Mouse (Mus musculus) left cerebral cortex, adult 18-20 months (tissue): ENCODE results near the gene Trim44. TPM values are rescaled to one million over a fixed set of nuclear protein-coding genes. Genes with fewer than 3 reads are reported as not detected.

Experiments used
- DNase-seq, 2 experiments: peaks; one replicate each; pipeline ENCODE4 v3.0.0; 2021 to 2022; ENCODE audit warnings: low spot score in 2 of 2, mixed read lengths in 1 of 2
- total RNA-seq, 2 experiments: library from RNA; stranded (reverse); gene quantifications; 2 replicates each; pipeline ENCODE4 v1.2.3; 2021

Gene Trim44
- total RNA-seq, 2 experiments from 2014 or later: 186 to 190 TPM

DNA sequence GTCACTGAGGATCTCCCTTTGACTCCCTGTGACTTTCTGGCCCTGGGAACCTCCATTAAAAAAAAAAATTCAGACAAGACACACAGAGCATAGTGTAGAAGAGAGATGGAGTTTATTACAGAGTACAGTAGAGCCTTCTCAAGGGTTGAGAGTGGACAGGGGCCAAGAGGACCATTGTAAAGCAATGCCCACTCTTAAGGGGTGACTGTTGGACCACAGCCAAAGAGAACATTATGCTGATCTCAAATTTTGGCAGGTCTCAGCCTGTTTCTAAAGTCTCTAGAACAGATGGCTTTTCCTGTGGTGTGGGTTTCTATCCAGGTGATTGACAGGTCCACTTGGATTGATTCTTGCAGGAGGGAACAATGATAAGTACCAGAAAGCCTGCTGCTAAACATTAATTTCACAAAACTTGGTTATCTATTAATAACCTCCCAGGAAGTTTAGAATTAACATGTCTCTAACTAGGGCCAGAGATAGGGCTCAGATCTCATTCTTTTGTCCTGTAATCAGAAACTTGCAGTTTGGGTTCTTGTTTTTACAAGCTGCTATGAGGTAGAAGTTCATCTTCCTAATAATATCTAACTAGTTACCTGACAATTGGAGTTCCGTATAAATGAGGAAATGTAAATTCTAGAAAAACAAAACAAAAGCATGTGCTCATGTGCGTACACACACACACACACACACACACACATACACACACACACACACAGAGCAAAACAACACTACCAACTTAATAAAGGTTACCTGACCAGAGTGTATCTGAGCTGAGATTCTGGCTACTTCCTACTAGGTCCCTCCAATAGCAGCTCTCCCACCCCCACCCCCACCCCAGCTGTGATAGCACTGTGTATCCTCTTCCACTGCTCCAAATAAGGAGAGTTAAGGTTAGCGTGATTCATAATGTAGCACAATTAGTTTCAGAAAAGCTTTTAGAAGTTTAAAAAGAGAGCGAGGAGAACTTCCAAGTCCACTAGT is 1.0 kb downstream of the Trim44 start:
- no peak for DNase-seq

GRCm38 (mm10) chr2:102403982-102404381 is 3.6 kb downstream of the Trim44 start:
- DNase-seq: no peak

DNA sequence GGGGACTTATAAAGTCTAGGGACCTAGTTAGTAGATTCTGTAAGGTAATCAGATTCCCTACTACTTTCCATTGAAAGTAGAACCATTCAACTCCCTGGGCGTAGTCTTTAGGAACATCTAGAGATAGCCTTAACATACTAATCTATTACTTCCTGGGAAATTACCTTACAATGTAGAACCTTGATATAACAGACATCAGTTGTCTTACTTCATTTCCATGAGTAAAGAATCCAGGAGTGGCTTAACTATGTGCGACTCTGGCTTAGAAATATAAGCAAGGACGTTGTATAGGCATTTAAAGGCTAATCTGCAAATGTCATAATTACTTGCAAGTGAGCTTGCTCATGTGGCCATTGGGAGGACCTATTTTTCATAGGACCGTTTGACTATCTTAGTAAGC is 4.3 kb downstream of the Trim44 start:
- no peak for DNase-seq

- no peak for DNase-seq
Observed at GRCm38 (mm10) chr2:102401352-102401692, 6.3 kb downstream of the Trim44 start.

DNA sequence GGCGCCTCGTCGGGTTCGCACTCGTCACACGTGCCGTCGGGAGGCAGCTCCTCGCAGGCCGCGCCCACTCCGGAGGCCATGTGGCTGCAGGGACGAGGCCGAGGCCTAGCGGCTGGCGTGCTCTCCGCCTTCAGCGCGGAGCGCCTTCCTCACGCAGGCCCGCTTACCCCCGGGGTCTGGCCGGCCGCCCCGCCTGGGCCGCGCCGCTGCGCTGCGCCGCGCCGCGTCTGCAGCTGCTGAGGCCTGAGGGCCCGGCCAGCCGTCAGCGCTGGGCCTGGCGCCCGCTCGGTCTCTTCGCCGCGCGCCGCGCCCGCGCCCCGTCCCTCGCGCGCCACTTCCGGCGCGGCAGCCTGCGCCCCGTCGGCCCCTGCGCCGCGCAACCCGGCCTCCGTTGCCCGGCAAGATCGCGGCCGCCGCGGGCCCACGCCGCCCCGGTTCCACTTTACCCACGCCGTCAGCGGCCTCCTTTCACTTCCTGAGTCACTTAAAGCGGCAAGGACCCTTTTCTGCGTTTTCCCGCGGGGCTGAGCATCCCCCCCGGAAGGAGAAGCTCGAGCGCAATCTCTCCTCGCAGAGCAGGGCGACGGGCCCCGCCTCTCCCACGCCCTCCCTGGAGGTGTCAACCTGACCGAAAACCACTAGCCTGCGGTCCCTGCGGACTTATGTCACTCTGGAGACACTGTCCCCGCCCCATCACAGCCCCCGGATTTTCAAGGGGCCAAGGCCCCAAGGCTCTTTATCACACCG is 6.8 kb downstream of the Trim44 start:
- peak; percentile 82 to 92 for DNase-seq

- no peak for DNase-seq
Observed at GRCm38 (mm10) chr2:102399864-102400604, 7.6 kb downstream of the Trim44 start.

DNA sequence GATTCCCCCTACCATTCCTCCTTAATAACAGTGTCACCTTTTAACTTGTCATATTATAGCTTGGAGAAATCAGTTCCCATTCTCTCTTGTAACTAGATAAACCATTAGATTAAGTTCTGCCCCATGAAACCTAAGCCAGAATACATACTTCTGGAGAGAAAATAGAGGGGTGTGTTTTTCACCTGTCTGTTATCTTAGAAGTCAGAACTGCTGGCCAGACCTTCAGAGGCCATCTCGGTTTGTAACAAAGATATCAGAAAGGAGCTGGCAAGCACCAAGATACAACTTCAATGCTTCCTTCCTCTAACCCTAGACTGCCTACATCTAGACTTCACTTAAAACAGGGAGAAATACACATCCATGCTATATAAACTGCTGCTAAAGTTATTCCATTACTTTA is 11.1 kb downstream of the Trim44 start:
- no peak for DNase-seq

DNA sequence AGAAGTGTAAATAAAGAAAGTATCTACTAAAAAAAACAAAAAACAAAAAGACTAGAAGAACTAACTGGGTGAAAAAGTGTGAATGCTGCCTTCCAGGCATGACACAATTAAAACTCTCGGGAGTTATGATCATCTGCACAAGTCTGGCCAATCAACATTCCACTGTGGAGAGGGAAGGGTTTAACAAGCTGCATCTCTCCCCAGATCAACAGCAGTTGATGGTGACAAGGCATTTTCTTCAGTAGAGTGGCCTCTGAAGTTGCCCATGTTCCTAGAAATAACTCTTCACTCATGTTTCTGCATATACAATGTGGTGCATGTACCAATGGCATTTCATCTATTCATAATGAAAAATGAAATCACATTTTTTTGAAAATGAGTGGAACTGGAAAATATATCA is 14.2 kb downstream of the Trim44 start:
- DNase-seq: no peak

DNA sequence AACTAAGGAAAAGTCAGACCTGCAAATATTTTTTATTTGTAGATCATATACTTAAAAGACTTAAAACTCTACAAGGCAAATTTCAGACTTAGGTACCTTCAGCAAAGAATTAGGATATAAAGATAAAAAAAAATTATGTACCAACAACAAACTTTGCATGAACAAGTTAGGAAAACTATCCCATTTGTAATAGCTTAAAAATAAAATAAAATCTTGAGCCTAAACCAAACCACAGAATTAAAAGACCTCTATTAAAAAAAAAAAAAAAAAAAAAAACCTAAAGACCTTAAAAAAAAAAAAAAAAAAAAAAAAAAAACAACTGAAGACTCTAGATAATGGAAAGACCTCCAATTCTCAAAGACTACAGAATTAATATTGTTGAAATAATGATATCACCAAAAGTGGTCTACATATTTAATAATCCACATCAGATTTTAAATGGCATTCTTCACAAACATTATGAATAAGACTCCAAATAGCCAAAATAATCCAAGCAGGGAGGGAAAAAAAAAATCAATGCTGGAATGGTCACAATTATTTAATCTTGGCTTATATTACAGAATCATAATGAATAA is 22.2 kb downstream of the Trim44 start:
- DNase-seq: no peak

DNA sequence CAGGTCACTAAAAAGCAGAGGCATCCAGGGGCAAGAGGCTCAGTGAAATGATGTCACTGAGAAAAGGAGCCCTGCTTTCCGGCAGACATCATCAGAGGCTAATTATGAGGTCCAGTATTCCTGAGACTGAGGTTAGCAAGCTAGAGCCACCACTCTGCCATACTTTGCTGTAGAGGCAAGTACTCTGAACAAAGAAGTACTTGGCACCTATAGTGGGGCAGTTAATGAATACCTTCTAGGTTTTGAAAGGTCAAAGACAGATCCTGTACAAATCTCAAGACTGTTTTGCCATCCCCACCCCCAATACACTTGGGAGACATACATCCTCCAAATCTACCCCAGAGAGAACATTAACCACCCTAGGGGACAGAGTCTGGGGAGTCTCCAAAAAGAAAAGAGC is 23.1 kb downstream of the Trim44 start:
- DNase-seq: no peak

DNA sequence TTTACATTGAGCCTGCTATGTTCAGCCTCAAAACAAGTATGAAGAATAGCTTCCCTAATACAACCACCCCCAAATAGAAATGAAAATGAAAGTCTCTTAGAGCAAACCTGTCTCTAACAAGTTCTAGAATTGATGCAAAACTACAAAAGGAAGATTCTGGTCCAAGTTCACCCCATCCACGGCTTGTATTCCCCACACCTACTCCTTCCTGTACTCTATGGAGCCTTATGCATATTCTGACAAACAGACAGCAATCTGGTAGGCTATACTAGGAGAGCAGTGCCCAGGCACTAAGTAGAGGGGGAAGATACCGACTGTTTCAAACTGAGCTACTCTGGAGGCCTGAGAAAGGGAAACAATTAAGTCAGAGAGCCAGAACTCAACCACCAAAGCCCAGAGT is 23.6 kb downstream of the Trim44 start:
- DNase-seq: no peak

DNA sequence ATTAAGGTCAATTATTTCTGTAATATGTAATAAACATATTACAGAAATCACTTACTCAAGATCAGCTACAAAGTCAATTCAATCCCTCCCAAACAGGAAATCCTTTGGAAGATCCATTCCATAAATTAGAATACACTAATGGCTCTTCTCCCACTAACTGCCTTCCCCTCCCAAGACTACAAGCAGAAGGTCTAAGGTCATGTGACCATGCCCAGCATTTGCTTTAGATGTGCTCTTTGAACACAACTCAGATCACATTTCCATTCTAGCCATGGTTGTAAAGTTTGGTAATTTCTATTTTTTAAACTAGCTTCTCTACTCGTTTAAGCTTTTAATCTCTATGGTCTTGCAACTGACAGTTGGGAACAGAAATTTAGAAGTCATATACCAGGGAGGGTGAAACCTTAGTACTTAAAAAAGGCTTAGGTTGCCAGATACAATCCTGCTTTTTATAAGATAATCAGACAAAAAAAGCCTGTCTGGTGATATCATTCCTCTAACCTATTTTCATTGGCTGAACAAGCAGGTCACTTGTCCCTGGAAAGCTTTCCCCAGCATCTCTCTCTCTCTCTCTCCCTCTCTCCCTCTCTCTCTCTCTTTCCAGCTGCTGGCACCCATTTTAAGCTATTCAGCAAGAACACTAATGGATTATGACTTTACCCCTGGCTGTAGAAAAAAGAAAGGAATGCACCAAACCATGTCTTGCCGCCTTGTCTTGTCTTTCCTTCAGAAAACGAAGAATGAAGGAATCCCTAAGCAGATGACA is 24.4 kb downstream of the Trim44 start:
- DNase-seq: no peak

DNA sequence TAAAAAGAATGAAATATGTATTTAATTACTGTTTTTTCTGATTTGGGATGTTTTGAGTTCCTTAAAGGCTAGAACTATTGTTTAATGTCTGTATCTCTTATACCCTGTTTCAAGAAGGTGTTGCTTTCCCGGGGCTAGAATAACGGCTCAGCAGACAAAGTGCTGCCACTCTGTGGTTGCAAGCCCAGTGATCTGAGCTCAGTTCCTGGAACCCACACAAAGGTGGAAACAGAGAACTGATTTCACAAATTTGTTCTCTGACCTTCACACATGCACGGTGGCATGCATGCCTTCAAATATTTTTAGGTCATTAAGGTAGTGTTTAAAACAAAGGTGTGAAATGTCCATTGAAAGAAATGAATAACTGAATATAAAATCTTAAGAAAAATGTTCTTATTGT is 25.1 kb downstream of the Trim44 start:
- no peak for DNase-seq

- no peak for DNase-seq
Observed at GRCm38 (mm10) chr2:102380581-102380980, 27.0 kb downstream of the Trim44 start.

GRCm38 (mm10) chr2:102378928-102379327 is 28.7 kb downstream of the Trim44 start:
- no peak for DNase-seq

DNA sequence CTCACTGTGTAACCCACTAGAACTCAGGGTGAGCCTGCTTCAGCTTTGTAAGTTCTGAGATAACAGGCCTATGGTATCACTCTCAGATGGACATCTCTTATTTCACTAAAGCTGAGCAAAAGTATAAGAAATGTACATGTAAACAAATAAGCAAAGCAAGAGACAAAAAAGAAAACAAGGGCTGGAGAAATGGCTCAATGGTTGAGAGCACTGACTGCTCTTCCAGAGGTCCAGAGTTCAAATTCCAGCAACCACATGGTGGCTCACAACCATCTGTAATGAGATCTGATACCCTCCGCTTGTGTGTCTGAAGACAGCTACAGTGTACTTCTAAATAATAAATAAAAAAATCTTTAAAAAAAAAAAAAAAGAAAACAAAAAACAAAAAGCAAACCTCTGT is 29.2 kb downstream of the Trim44 start:
- DNase-seq: no peak

DNA sequence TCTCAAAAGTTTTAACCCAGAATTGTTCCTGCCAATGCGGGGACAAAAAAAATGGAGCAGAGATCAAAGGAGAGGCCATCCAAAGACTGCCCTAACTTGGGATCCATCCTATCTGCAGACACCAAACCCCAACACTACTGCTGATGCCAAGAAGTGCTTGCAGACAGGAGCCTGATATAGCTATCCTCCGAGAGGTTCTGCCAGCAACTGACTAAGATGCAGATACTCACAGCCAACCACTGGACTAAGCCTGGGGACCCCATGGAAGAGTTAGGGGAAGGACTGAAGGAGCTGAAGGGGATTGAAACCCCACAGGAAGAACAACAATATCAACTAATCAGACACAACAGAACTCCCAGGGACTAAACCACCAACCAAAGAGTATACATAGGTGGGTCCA is 30.3 kb downstream of the Trim44 start:
- no peak for DNase-seq

GRCm38 (mm10) chr2:102373406-102374105 is 34.1 kb downstream of the Trim44 start:
- no peak for DNase-seq

DNA sequence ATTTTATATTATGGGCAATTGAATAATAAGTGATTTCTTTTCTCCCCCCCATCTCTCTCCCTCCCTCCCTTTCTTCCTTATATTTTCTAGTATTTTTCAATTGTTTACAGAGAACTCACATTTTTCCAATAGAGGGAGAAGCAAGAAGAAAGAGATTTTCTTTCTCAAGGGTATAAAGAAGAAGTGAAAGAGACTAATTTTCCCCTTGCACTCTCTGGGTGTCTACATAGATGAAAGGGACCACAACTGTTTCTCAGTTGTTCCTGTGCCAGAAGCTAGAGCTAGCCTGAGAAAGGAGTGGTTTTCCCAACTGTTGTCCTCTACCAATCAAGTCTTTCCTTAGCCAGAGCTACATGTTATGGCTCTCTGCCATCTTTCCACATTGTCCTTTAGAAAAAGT is 34.9 kb downstream of the Trim44 start:
- DNase-seq: no peak

DNA sequence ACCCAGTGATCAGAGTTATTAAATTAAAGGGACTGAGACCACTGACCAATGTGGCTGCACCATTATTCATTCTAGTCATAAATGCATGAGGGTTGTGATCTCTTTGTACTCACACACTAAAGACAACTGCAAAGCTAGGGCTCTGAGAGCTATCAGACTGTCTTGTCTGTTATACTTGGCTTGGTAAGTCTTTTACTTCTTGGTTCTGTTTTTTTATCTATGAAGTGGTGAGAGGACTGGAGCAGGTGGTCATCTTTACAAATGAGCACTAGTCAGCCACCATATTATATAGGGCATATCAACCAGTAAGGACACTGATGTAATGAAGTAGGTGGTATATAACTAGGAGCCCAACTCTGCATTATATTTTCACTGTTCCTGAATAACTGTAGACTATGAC is 36.3 kb downstream of the Trim44 start:
- DNase-seq: no peak
